Mouse (Mus musculus): ENCODE measurements around the gene Pla2g3. TPM values are rescaled to one million over a fixed set of nuclear protein-coding genes. Genes with fewer than 3 reads are reported as not detected.

Pla2g3 gene
- polyA plus RNA-seq, 1 experiment from 2014 or later: 0.10 TPM

Other genes starting within 250 kb of the Pla2g3 start
- gene Drg1, start 221.9 kb upstream of the Pla2g3 start, polyA plus RNA-seq (2015; fragmentation: Nextera tagmentation; extraction: Ambion mirVana): 142 and 159 TPM in 2 replicates
- gene Patz1, start 199.4 kb upstream of the Pla2g3 start, polyA plus RNA-seq (2015; fragmentation: Nextera tagmentation; extraction: Ambion mirVana): 20.0 and 32.0 TPM in 2 replicates
- 35.1 and 36.1 TPM in 2 replicates for gene Pik3ip1, start 157.9 kb upstream of the Pla2g3 start, polyA plus RNA-seq (2015; fragmentation: Nextera tagmentation; extraction: Ambion mirVana)
- gene Limk2, start 79.1 kb upstream of the Pla2g3 start, polyA plus RNA-seq (2015; fragmentation: Nextera tagmentation; extraction: Ambion mirVana): 42.3 and 54.6 TPM in 2 replicates
- gene Rnf185, start 35.9 kb upstream of the Pla2g3 start, polyA plus RNA-seq (2015; fragmentation: Nextera tagmentation; extraction: Ambion mirVana): 25.9 and 30.2 TPM in 2 replicates
- 9.4 and 11.4 TPM in 2 replicates for gene Inpp5j, start 16.5 kb downstream of the Pla2g3 start, polyA plus RNA-seq (2015; fragmentation: Nextera tagmentation; extraction: Ambion mirVana)
- 132 and 138 TPM in 2 replicates for gene Selenom, start 26.4 kb downstream of the Pla2g3 start, polyA plus RNA-seq (2015; fragmentation: Nextera tagmentation; extraction: Ambion mirVana)
- 79.2 and 101 TPM in 2 replicates for gene Smtn, start 52.3 kb downstream of the Pla2g3 start, polyA plus RNA-seq (2015; fragmentation: Nextera tagmentation; extraction: Ambion mirVana)
- 15.7 and 20.0 TPM in 2 replicates for gene Morc2a, start 160.9 kb downstream of the Pla2g3 start, polyA plus RNA-seq (2015; fragmentation: Nextera tagmentation; extraction: Ambion mirVana)

Data from heart, embryonic 15.5 days (tissue).